Mouse (Mus musculus): Measurements from ENCODE around the gene Ube2n. TPM values are rescaled to one million over a fixed set of nuclear protein-coding genes. Genes with fewer than 3 reads are reported as not detected.

The Ube2n gene
- polyA plus RNA-seq, 1 experiment = 157 TPM

GRCm38 (mm10) chr10:95577567-95577950, 62.6 kb downstream of the Ube2n start:
- H3K36me3 ChIP-seq (ENCODE audit: control insufficient read depth, insufficient read depth) = no peaks in the 10 kb centered on the region
- no peak overlapping the region for H3K4me3 ChIP-seq
- no peak overlapping the region for H3ac ChIP-seq (ENCODE audit: control insufficient read depth, insufficient read length)
- H3K4me2 ChIP-seq (ENCODE audit: low read depth) = no peak overlapping the region
- no peaks in the 10 kb centered on the region for H3K27me3 ChIP-seq (ENCODE audit: control insufficient read depth, insufficient read depth, insufficient read length)
- no peaks in the 10 kb centered on the region for H3K79me2 ChIP-seq (ENCODE audit: control insufficient read depth, insufficient read depth)
- TF ChIP-seq TCF3 (IDR thresholded peaks at IDR 0.05; ENCODE audit: insufficient read length, low read depth) (no peak), POLR2A (IDR thresholded peaks at IDR 0.05; ENCODE audit: insufficient read length, low read depth) (no peak), E2F4 (IDR thresholded peaks at IDR 0.05; ENCODE audit: insufficient read depth) (no peak), MYOG (IDR thresholded peaks at IDR 0.05; ENCODE audit: control insufficient read depth in 1 of 3, insufficient read depth in 1 of 3, insufficient read length in 2 of 3, low read depth in 2 of 3) (no peak), SRF (IDR thresholded peaks at IDR 0.05; ENCODE audit: control insufficient read depth, insufficient read length, low read depth) (no peak), POLR2AphosphoS2 (IDR thresholded peaks at IDR 0.05; ENCODE audit: insufficient read length, low read depth) (no peak), REST (IDR thresholded peaks at IDR 0.05; ENCODE audit: insufficient read depth, insufficient read length) (no peak), TCF12 (IDR thresholded peaks at IDR 0.05; ENCODE audit: insufficient read depth, poor library complexity, severe bottlenecking) (no peak), USF1 (IDR thresholded peaks at IDR 0.05; ENCODE audit: low read depth) (no peak)

- Histone ChIP-seq H3K27me3 (ENCODE audit: control insufficient read depth, insufficient read depth, insufficient read length) (no peaks in the 10 kb centered on the region), H3K79me2 (ENCODE audit: control insufficient read depth, insufficient read depth) (no peaks in the 10 kb centered on the region), H3K4me2 (ENCODE audit: low read depth) (no peak overlapping the region), H3K36me3 (ENCODE audit: control insufficient read depth, insufficient read depth) (no peaks in the 10 kb centered on the region), H3ac (ENCODE audit: control insufficient read depth, insufficient read length) (no peak overlapping the region), H3K4me3 (no peak overlapping the region)
- no peak for TF ChIP-seq TCF12 (IDR thresholded peaks at IDR 0.05; ENCODE audit: insufficient read depth, poor library complexity, severe bottlenecking)
- TF ChIP-seq POLR2A (IDR thresholded peaks at IDR 0.05; ENCODE audit: insufficient read length, low read depth) = no peak
- no peak for TF ChIP-seq MYOG (IDR thresholded peaks at IDR 0.05; ENCODE audit: control insufficient read depth in 1 of 3, insufficient read depth in 1 of 3, insufficient read length in 2 of 3, low read depth in 2 of 3)
Observed at GRCm38 (mm10) chr10:95585554-95585953, 70.6 kb downstream of the Ube2n start.

DNA sequence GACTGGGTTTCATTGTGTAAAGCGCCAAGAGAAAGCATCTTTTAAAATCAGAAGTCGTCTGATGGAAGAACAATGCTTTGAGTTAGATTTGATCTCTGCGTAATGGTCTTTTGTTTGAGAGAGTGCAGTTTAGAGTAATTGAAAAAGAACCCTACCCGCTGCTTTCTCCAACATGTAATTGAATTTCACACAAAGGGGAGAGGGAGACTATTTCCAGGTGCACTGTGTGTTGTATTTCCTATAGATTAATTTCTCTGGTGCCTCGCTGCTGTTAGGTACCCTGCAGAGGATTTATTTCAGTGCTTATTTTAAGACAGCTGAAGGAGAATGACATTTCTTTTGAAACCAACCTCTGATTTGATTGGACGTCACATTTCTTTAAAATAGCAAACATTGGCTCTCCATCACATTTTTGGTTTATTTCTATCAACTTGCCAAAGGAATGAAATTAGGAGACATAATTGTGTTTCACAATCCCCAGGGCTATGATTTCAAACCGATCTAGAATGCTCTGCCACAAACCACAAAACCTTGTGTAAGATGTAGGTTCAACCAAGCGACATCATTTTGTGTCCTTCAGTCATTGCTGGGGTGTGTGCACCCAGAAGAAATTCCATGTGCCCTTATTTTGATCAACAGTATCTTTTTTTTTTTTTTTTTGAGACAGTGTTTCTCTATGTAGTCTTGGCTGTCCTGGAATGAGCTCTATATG, 72.7 kb downstream of the Ube2n start:
- Histone ChIP-seq H3K4me2 (ENCODE audit: low read depth) (no peak overlapping the region), H3K27me3 (ENCODE audit: control insufficient read depth, insufficient read depth, insufficient read length) (no peaks in the 10 kb centered on the region), H3K36me3 (ENCODE audit: control insufficient read depth, insufficient read depth) (no peaks in the 10 kb centered on the region), H3K4me3 (no peak overlapping the region), H3ac (ENCODE audit: control insufficient read depth, insufficient read length) (no peak overlapping the region), H3K79me2 (ENCODE audit: control insufficient read depth, insufficient read depth) (no peaks in the 10 kb centered on the region)
- no peak for TF ChIP-seq POLR2AphosphoS2 (IDR thresholded peaks at IDR 0.05; ENCODE audit: insufficient read length, low read depth)
- peak; percentile 67 for TF ChIP-seq CEBPB (IDR thresholded peaks at IDR 0.05; ENCODE audit: insufficient read depth, poor library complexity, severe bottlenecking)
- TF ChIP-seq USF1 (IDR thresholded peaks at IDR 0.05; ENCODE audit: low read depth) = no peak
- TF ChIP-seq REST (IDR thresholded peaks at IDR 0.05; ENCODE audit: insufficient read depth, insufficient read length) = no peak
- TF ChIP-seq MYOD1 (IDR thresholded peaks at IDR 0.05; ENCODE audit: control insufficient read depth in 1 of 3, insufficient read length in 2 of 3, low read depth in 2 of 3) = no peak

GRCm38 (mm10) chr10:95589196-95589595, 74.3 kb downstream of the Ube2n start:
- no peak overlapping the region for H3K4me2 ChIP-seq (ENCODE audit: low read depth)
- H3K79me2 ChIP-seq (ENCODE audit: control insufficient read depth, insufficient read depth) = no peaks in the 10 kb centered on the region

DNA sequence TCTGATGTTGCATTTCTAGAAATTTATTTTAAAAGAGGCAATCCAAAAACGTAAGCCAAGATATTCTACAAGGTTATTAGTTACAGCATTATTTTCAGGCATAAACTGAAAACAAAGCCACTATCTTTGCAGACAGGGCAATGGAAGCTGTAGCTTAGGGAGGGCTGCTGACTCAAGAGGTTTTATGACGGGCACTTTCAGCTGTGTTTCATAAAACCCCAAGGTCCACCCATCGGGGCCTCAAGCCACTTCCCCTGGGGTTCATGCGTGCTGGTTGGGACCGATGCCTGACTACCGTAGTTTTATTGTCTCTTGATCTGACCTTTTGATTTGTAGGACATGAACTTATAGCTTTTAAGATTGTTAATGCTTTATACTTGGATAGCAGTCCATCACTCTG, 75.3 kb downstream of the Ube2n start:
- H3K4me2 ChIP-seq (ENCODE audit: low read depth) = no peak overlapping the region

More at GRCm38 (mm10) chr10:95589196-95589595, 74.3 kb downstream of the Ube2n start:
- no peaks in the 10 kb centered on the region for H3K36me3 ChIP-seq (ENCODE audit: control insufficient read depth, insufficient read depth)
- no peaks in the 10 kb centered on the region for H3K27me3 ChIP-seq (ENCODE audit: control insufficient read depth, insufficient read depth, insufficient read length)
- H3K4me3 ChIP-seq = no peak overlapping the region
- TF ChIP-seq REST (IDR thresholded peaks at IDR 0.05; ENCODE audit: insufficient read depth, insufficient read length) = no peak
- TF ChIP-seq POLR2AphosphoS2 (IDR thresholded peaks at IDR 0.05; ENCODE audit: insufficient read length, low read depth) = no peak
- TF ChIP-seq E2F4 (IDR thresholded peaks at IDR 0.05; ENCODE audit: insufficient read depth) = no peak
- no peak for TF ChIP-seq TCF12 (IDR thresholded peaks at IDR 0.05; ENCODE audit: insufficient read depth, poor library complexity, severe bottlenecking)
- no peak for TF ChIP-seq MYOD1 (IDR thresholded peaks at IDR 0.05; ENCODE audit: control insufficient read depth in 1 of 3, insufficient read length in 2 of 3, low read depth in 2 of 3)
- no peak overlapping the region for H3ac ChIP-seq (ENCODE audit: control insufficient read depth, insufficient read length)

More for the DNA sequence above, 75.3 kb downstream of the Ube2n start:
- no peaks in the 10 kb centered on the region for H3K79me2 ChIP-seq (ENCODE audit: control insufficient read depth, insufficient read depth)
- H3K36me3 ChIP-seq (ENCODE audit: control insufficient read depth, insufficient read depth) = no peaks in the 10 kb centered on the region
- H3K27me3 ChIP-seq (ENCODE audit: control insufficient read depth, insufficient read depth, insufficient read length) = no peaks in the 10 kb centered on the region
- no peak overlapping the region for H3ac ChIP-seq (ENCODE audit: control insufficient read depth, insufficient read length)
- no peak overlapping the region for H3K4me3 ChIP-seq
- TF ChIP-seq MAX (IDR thresholded peaks at IDR 0.05; ENCODE audit: low read depth) (no peak), CEBPB (IDR thresholded peaks at IDR 0.05; ENCODE audit: insufficient read depth, poor library complexity, severe bottlenecking) (no peak), POLR2A (IDR thresholded peaks at IDR 0.05; ENCODE audit: insufficient read length, low read depth) (no peak), SRF (IDR thresholded peaks at IDR 0.05; ENCODE audit: control insufficient read depth, insufficient read length, low read depth) (no peak), USF1 (IDR thresholded peaks at IDR 0.05; ENCODE audit: low read depth) (no peak), MYOD1 (IDR thresholded peaks at IDR 0.05; ENCODE audit: control insufficient read depth in 1 of 3, insufficient read length in 2 of 3, low read depth in 2 of 3) (no peak), REST (IDR thresholded peaks at IDR 0.05; ENCODE audit: insufficient read depth, insufficient read length) (no peak), TCF3 (IDR thresholded peaks at IDR 0.05; ENCODE audit: insufficient read length, low read depth) (no peak)

Measured in myocyte (in vitro differentiated cells).